Mouse (Mus musculus): Measurements from ENCODE around the gene Thoc7. TPM values are rescaled to one million over a fixed set of nuclear protein-coding genes. Genes with fewer than 3 reads are reported as not detected.
"Not testable (repeated sequence)": the region's sequence is repeated elsewhere in the genome, so short reads cannot be mapped to it uniquely, and the experiment has no call there.

Gene Thoc7
- 100 to 1,000 TPM; 133 to 142 TPM for total RNA-seq (2021)

GRCm38 (mm10) chr14:13961401-13962112 lies at the start of gene Thoc7, which contains the start of gene Atxn7:
Gene Thoc7 (minus strand): TSS chr14:13961852.
Gene Atxn7 (plus strand): TSS chr14:13961440.
- peak; percentile 51 for DNase-seq

- no peak for DNase-seq
These were observed 48.1 kb upstream of the Thoc7 start for GRCm38 (mm10) chr14:14009712-14010111.

- no peak for DNase-seq
These were observed 41.1 kb upstream of the Thoc7 start for GRCm38 (mm10) chr14:14002771-14003170.

GRCm38 (mm10) chr14:13995206-13996097 lies 33.8 kb upstream of the Thoc7 start:
- DNase-seq = peak; percentile 14

GRCm38 (mm10) chr14:13990741-13991140 lies 29.1 kb upstream of the Thoc7 start:
- DNase-seq = no peak

GRCm38 (mm10) chr14:13988397-13988796 lies 26.7 kb upstream of the Thoc7 start:
- DNase-seq = no peak

- no peak for DNase-seq
These were observed 20.5 kb upstream of the Thoc7 start for GRCm38 (mm10) chr14:13982174-13982573.

- DNase-seq = no peak
These were observed 19.6 kb upstream of the Thoc7 start for GRCm38 (mm10) chr14:13981286-13981685.

- DNase-seq = no peak
These were observed 15.8 kb upstream of the Thoc7 start for GRCm38 (mm10) chr14:13977498-13977897.

- no peak for DNase-seq
These were observed 10.1 kb upstream of the Thoc7 start for GRCm38 (mm10) chr14:13971644-13972234.

GRCm38 (mm10) chr14:13970513-13970912 lies 8.9 kb upstream of the Thoc7 start:
- DNase-seq = no peak

- DNase-seq = no peak
These were observed 6.8 kb upstream of the Thoc7 start for GRCm38 (mm10) chr14:13968476-13968875.

- DNase-seq = no peak
These were observed 6.0 kb upstream of the Thoc7 start for GRCm38 (mm10) chr14:13967607-13968006.

GRCm38 (mm10) chr14:13963527-13963926 lies 1.9 kb upstream of the Thoc7 start:
- no peak for DNase-seq

GRCm38 (mm10) chr14:13962476-13962875 lies 824 bp upstream of the Thoc7 start:
- DNase-seq = no peak

- peak; percentile 74 for DNase-seq
These were observed 948 bp downstream of the Thoc7 start for GRCm38 (mm10) chr14:13960482-13961325.

- peak; percentile 29 for DNase-seq
These were observed 1.6 kb downstream of the Thoc7 start for GRCm38 (mm10) chr14:13960079-13960478.

- DNase-seq = not testable (repeated sequence)
These were observed 9.5 kb downstream of the Thoc7 start for GRCm38 (mm10) chr14:13952151-13952550.

GRCm38 (mm10) chr14:13950401-13950800 lies 11.3 kb downstream of the Thoc7 start:
- peak; percentile 32 for DNase-seq

- DNase-seq = no peak
These were observed 13.3 kb downstream of the Thoc7 start for GRCm38 (mm10) chr14:13948345-13948744.

- no peak for DNase-seq
These were observed 17.0 kb downstream of the Thoc7 start for GRCm38 (mm10) chr14:13944686-13945085.

- no peak for DNase-seq
These were observed 27.6 kb downstream of the Thoc7 start for GRCm38 (mm10) chr14:13934052-13934371.
